28 mouse cellular contexts compared by ENCODE assay signal in genomic region chr11:66042531-66042930, GRCm38 (mm10).
DNase-seq lines count a peak whose midpoint lies in the region; ATAC-seq lines count a peak whose summit lies in the region.
"Had no signal": no experiment of that assay in that cellular context is flagged by ENCODE, and none has a peak within 500 bp of the region (broad histone marks: within the 10 kb centered on the region; RNA-seq: fewer than 3 reads in every experiment).

No protein-coding gene starts in this region.

- no peak overlapping the region for H3K4me3 ChIP-seq in kidney, embryonic 16.5 days (ENCODE audit: low read length)
- H3K4me3 ChIP-seq: embryonic facial prominence, embryonic 12.5 days; embryonic facial prominence, embryonic 15.5 days; gastrocnemius, adult 2 months; heart, embryonic 10.5 days; heart, embryonic 13.5 days had no signal

- no peaks in the 10 kb centered on the region for H3K36me3 ChIP-seq in kidney, embryonic 16.5 days (ENCODE audit: insufficient read depth, low read length)
- H3K36me3 ChIP-seq: embryonic facial prominence, embryonic 12.5 days; embryonic facial prominence, embryonic 15.5 days; G1E; heart, embryonic 10.5 days; heart, embryonic 13.5 days had no signal

- H3K9me3 ChIP-seq in kidney, embryonic 16.5 days (ENCODE audit: low read length) = no peaks in the 10 kb centered on the region
- H3K9me3 ChIP-seq: embryonic facial prominence, embryonic 12.5 days; embryonic facial prominence, embryonic 15.5 days; G1E; heart, embryonic 10.5 days; heart, embryonic 13.5 days had no signal

- peaks cover 20% of the 10 kb centered on the region; the same call in 1 of the 2 replicates for H3K4me1 ChIP-seq in kidney, embryonic 16.5 days (ENCODE audit: insufficient read depth, low read length)
- H3K4me1 ChIP-seq: heart, embryonic 10.5 days had no signal

- H3K9ac ChIP-seq in kidney, embryonic 16.5 days (replicated peaks; ENCODE audit: low read length) = no peak overlapping the region
- H3K9ac ChIP-seq: embryonic facial prominence, embryonic 12.5 days; embryonic facial prominence, embryonic 15.5 days; forebrain, postnatal 0 days; heart, embryonic 13.5 days; hindbrain, embryonic 14.5 days had no signal

- H3K27me3 ChIP-seq in kidney, embryonic 16.5 days (ENCODE audit: insufficient read depth, low read length) = no peaks in the 10 kb centered on the region
- H3K27me3 ChIP-seq: CH12.LX; embryonic facial prominence, embryonic 12.5 days; heart, embryonic 13.5 days had no signal

- intact Hi-C loops in left cerebral cortex, postnatal 25 days (cut with DNase I) = no loop called here

- no peak overlapping the region for H3K27ac ChIP-seq in kidney, embryonic 16.5 days (ENCODE audit: low read length)
- H3K27ac ChIP-seq: embryonic facial prominence, embryonic 15.5 days; gastrocnemius, adult 2 months; heart, embryonic 10.5 days; heart, embryonic 13.5 days; hindbrain, embryonic 14.5 days had no signal

- WGBS in kidney, embryonic 16.5 days = 61% methylated on average over 2 of the region's 2 CpGs

- DNase-seq in kidney, adult 11 months = peak; percentile 80
- peak; percentile 1 for DNase-seq in lung, postnatal 14 days
- no peak for DNase-seq in lung, postnatal 36 days
- DNase-seq in kidney, postnatal 14 days = peak; percentile 80
- no peak for DNase-seq in left cerebral cortex, postnatal 25 days (ENCODE audit: low spot score in 2 of 2)
- DNase-seq: adrenal gland, postnatal 10 days; adrenal gland, postnatal 36 days; B cell, adult 2 months; cerebellum, adult 18-20 months; cerebellum, adult 9-10 months; cerebellum, postnatal 14 days; forebrain, postnatal 0 days; gastrocnemius, adult 2 months; gastrocnemius, postnatal 14 days; heart, adult 18-20 months; heart, postnatal 14 days; heart, postnatal 4 days had no signal

- no peak for ATAC-seq in kidney, embryonic 16.5 days (ENCODE audit: low FRiP score, low TSS enrichment)
- no peak for ATAC-seq in megakaryocyte, adult 5-6 weeks (ENCODE audit: poor library complexity, severe bottlenecking)
- ATAC-seq: forebrain, embryonic 14.5 days; forebrain, postnatal 0 days; Patski had no signal

- H3K4me2 ChIP-seq in kidney, embryonic 16.5 days (replicated peaks; ENCODE audit: low read depth, low read length) = no peak overlapping the region
- H3K4me2 ChIP-seq: embryonic facial prominence, embryonic 12.5 days; embryonic facial prominence, embryonic 15.5 days; hindbrain, embryonic 14.5 days had no signal

Comparison
In these comparisons a context has a peak if more than half of its experiments do, and no peak if none do; other contexts are left out.
1. DNase-seq: peak in kidney, adult 11 months (single experiment), lung, postnatal 14 days (single experiment) and kidney, postnatal 14 days (single experiment); none in lung, postnatal 36 days (single experiment) and left cerebral cortex, postnatal 25 days (0 of 2).